Mouse (Mus musculus) stomach, postnatal 0 days (tissue): ENCODE results near the gene D8Ertd738e. TPM values are rescaled to one million over a fixed set of nuclear protein-coding genes. Genes with fewer than 3 reads are reported as not detected.

Source experiments
- ATAC-seq: fragments of 200-750 bp; cut with Nextera tagmentation; 2 replicates; pipeline ENCODE4 v1.8.0; 2017; ENCODE audit not compliant: low FRiP score, low TSS enrichment
- DNase-seq: peaks from one replicate; pipeline ENCODE4 v3.0.0-alpha.2; 2016; ENCODE audit warnings: low spot score
- H3K27ac ChIP-seq: fragments of 300-500 bp; sonication (generic); replicated peaks from 2 replicates; pipeline ENCODE4 v1.5.1; 2014; ENCODE audit warnings: mild to moderate bottlenecking, control low read depth
- H3K27me3 ChIP-seq: fragments of 300-500 bp; sonication (generic); 2 replicates; pipeline ENCODE4 v1.6.1; 2014; ENCODE audit warnings: low read length; ENCODE audit not compliant: control insufficient read depth, insufficient read depth
- H3K36me3 ChIP-seq: fragments of 300-500 bp; sonication (generic); 2 replicates; pipeline ENCODE4 v1.6.1; 2014; ENCODE audit warnings: low read length, mixed read lengths; ENCODE audit not compliant: control insufficient read depth, insufficient read depth
- H3K4me1 ChIP-seq: fragments of 300-500 bp; sonication (generic); replicated peaks from 2 replicates; pipeline ENCODE4 v1.6.1; 2014; ENCODE audit warnings: antibody characterized with exemption; ENCODE audit not compliant: control insufficient read depth, insufficient read depth
- H3K4me2 ChIP-seq: fragments of 300-500 bp; sonication (generic); replicated peaks from 2 replicates; pipeline ENCODE4 v1.6.1; 2014; ENCODE audit warnings: low read depth, mild to moderate bottlenecking, control low read depth, moderate library complexity
- H3K4me3 ChIP-seq: fragments of 300-500 bp; sonication (generic); 2 replicates; pipeline ENCODE4 v1.5.1; 2014; ENCODE audit warnings: low read depth, low read length, control low read depth
- H3K9ac ChIP-seq: fragments of 300-500 bp; sonication (generic); 2 replicates; pipeline ENCODE4 v1.6.1; 2014; ENCODE audit warnings: mild to moderate bottlenecking, low read length, control low read depth, mixed read lengths
- H3K9me3 ChIP-seq: fragments of 300-500 bp; sonication (generic); 2 replicates; pipeline ENCODE4 v1.6.1; 2016; ENCODE audit warnings: low read length; ENCODE audit not compliant: control insufficient read depth
- CTCF ChIP-seq: IDR thresholded peaks from 2 replicates; pipeline ENCODE4 v1.5.1; 2016; ENCODE audit warnings: antibody characterized with exemption, low read depth, mild to moderate bottlenecking, moderate library complexity
- EP300 ChIP-seq: optimal IDR thresholded peaks from 2 replicates; pipeline ENCODE3; 2016; ENCODE audit warnings: antibody characterized with exemption
- WGBS: fragments of 180-500 bp; shearing (Covaris S2); extraction: QIAGEN DNeasy Blood & Tissue Kit; methylation state at CpG from one replicate; pipeline ENCODE4 v1.1.7; 2014; 5-methylcytosine and 5-hydroxymethylcytosine counted together
- microRNA counts: library from miRNA; unstranded; fragments of <30 nt; microRNA quantifications from one replicate; lab custom pipeline; 2015
- microRNA-seq: library from miRNA; unstranded; fragments of <30 nt; microRNA quantifications from one replicate; pipeline ENCODE4, GENCODE M21; 2016
- polyA plus RNA-seq: library from polyadenylated mRNA; unstranded; fragments of >200 nt; fragmentation: Nextera tagmentation; extraction: Ambion mirVana; gene quantifications from 2 replicates; pipeline ENCODE4 v1.2.1, GENCODE M21; 2015

The D8Ertd738e gene
- polyA plus RNA-seq, 1 experiment from 2014 or later = 309 TPM

DNA sequence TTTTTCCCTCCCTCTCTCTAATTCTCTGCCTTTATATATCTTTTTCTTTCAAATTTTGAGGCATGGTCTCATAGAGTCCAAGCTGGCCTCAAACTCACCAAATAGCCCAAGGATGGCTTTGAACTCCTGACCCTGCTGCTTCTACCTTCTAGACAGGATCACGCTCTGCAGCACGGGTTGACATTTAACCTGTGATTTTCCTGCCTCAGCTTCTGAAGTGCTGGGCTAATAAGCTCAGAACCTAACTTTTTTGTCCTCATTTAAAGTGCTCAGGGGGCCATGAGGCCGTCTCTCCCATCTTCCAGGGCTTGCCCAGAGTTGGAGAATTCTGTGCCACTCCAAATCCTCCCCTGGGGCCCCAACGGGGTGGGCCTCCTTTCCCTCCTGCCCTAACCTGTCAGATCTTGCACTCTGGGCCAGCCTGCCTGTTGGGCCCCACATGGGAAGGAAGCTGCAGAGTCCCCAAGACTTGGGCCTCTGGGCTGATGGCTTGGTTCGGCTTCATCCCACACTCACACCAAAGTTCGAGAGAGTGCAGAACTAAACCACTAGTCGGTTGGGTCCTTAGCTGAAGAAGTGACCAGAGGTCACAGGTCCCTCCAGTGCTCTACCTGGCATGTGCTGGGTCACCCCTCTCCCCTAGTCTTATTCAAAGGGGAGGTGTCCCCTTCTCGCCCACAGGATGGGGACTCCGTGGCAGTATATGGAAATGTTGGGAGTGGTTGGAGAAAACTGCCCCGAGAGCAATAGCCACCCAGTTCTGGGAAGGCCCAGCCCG, 50.0 kb downstream of the D8Ertd738e start:
- no peaks in the 10 kb centered on the region for H3K9me3 ChIP-seq
- no peak overlapping the region for H3K4me3 ChIP-seq
- no peaks in the 10 kb centered on the region for H3K36me3 ChIP-seq
- TF ChIP-seq CTCF (no peak), EP300 (no peak)
- peak overlapping the region; percentile 92 for H3K4me2 ChIP-seq
- peaks cover 22% of the 10 kb centered on the region for H3K4me1 ChIP-seq
- 0 out of 2 replicates have a peak overlapping the region, but pooled peaks have one; percentile 38 for H3K9ac ChIP-seq
- ATAC-seq (no peak), DNase-seq (no peak)
- no peaks in the 10 kb centered on the region for H3K27me3 ChIP-seq
- WGBS = 29% methylated on average over 11 of the region's 11 CpGs
- peak overlapping the region; percentile 99 for H3K27ac ChIP-seq

DNA sequence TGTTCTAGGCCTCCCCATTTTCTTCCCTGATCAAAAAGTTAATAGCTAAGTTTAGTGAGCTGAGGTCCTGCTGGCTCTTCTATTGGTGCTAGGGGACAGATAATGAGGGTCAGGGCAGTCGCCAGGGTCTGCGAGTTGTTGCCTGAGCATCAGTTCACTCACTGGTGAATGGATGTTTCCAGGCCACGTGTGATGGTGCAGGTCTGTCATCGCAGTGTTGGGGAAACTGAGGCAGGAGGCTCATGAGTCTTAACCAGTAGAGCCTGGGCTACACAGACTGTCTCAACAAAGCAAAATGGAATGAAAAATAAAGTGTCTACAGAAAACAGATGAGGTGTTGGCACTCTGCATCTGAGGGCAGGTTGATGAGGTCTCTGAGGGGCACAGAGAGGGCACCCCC, 50.6 kb downstream of the D8Ertd738e start:
- H3K4me1 ChIP-seq = peaks cover 22% of the 10 kb centered on the region
- H3K9me3 ChIP-seq = no peaks in the 10 kb centered on the region
- no peak overlapping the region for H3K4me3 ChIP-seq
- TF ChIP-seq EP300 (no peak), CTCF (no peak)
- peak overlapping the region; percentile 99 for H3K27ac ChIP-seq
- DNase-seq (no peak), ATAC-seq (no peak)
- H3K27me3 ChIP-seq = no peaks in the 10 kb centered on the region
- no peak overlapping the region; the same call in 1 of the 2 replicates for H3K4me2 ChIP-seq
- 28% methylated on average over 4 of the region's 4 CpGs for WGBS
- no peaks in the 10 kb centered on the region for H3K36me3 ChIP-seq
- H3K9ac ChIP-seq = no peak overlapping the region

DNA sequence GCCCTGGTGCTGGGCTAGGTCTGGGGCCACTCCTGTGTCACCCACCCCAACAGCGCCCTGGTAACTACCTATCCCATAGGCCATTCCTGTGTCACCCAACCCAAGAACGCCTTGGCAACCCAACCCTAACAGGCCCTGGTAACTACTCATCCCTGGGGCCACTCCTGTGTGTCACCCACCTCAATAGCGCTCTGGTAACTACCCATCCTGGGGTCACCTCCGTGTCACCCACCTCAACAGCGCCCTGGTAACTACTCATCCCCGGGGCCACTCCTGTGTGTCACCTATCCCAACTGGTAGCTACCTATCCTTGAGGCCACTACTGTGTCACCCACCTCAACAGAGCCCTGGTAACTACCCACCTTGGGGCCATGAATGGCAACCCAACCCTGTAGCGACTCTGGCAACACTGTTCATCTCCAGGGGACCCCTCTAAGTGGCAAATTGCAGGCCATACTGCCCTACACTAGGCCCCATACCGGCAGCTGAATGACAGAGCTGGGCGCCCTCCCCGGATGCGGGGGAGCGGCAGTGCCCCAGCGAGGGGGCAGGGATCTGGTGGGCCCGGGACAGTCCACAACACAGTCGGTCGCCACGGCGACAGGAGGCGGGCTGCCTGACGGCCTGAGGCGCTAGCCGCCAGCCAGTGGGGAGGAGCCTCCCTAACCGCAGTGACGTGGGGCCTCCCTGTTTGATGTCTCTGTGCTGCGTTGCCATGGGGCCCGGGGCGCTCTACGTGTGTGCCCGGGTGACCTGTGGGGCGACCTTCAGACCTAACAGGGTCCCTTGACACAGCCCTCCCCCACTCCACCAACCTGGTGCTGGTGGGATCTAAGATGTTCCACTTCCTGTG, 51.4 kb downstream of the D8Ertd738e start:
- Histone ChIP-seq H3K27me3 (no peaks in the 10 kb centered on the region), H3K36me3 (no peaks in the 10 kb centered on the region), H3K9ac (peak overlapping the region; percentile 61), H3K4me1 (peaks cover 22% of the 10 kb centered on the region), H3K9me3 (no peaks in the 10 kb centered on the region), H3K4me2 (peak overlapping the region; percentile 64), H3K27ac (peak overlapping the region; percentile 99), H3K4me3 (peak overlapping the region; percentile 43)
- 3% methylated on average over 30 of the region's 30 CpGs for WGBS
- ATAC-seq = peak; percentile 81
- TF ChIP-seq EP300 (no peak), CTCF (peak; percentile 14; the same call in 1 of the 2 replicates)
- peak; percentile 97 for DNase-seq

DNA sequence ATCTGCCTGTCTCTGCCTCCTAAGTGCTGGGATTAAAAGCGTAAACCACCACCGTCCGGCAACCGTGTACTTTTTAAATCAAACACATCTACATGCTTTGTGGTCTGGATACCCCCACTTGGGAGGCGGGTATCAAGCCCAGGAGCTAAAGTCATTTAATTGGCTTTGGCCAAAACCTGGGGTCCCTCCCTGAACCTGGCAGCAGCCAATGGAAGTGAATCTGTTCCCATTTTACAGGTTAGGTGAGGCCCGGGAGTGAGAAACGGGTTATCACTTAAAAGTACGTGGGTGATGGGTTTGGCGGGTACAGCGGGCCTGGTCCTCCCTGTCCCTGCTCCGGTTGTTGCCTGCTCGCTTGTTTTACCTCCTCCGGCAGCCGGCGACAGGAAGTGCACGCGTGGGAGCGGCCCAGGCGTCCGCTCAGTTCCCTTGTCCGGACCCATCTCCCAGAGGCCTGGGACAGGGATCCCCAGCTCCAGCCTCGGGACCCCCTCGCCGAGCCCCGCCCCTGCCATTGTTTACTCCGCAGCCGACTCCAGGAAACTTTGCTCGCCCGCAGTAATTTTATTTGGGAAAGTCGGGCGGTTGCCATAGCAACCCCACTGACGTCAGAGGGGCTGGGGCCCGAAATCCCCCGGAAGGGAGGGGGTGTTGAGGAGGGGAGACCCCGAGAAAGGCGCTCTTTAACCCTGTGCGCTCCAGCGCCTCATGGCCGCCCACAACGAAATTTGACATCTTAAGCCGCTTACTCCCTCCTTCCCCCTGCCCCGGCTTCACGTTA, 52.2 kb downstream of the D8Ertd738e start:
- WGBS = 2% methylated on average over 42 of the region's 43 CpGs
- no peak for TF ChIP-seq CTCF
- TF ChIP-seq EP300 = no peak
- H3K27me3 ChIP-seq = no peaks in the 10 kb centered on the region
- peaks cover 19% of the 10 kb centered on the region for H3K4me1 ChIP-seq
- peak; percentile 7; the same call in 1 of the 2 replicates for ATAC-seq
- H3K36me3 ChIP-seq = no peaks in the 10 kb centered on the region
- H3K27ac ChIP-seq = peak overlapping the region; percentile 99
- no peaks in the 10 kb centered on the region for H3K9me3 ChIP-seq
- H3K9ac ChIP-seq = peak overlapping the region; percentile 61
- peak; percentile 87 for DNase-seq
- peak overlapping the region; percentile 43 for H3K4me3 ChIP-seq
- H3K4me2 ChIP-seq = peak overlapping the region; percentile 64

MicroRNAs encoded within 50 kb of the gene (microRNA counts, 519-probe panel; counts per million panel counts)
- microRNA mmu-miR-23a (lab: Ali Mortazavi, UCI) (6,763 counts per million, percentile 87 among the panel's probes with 10 or more counts), microRNA mmu-miR-27a (lab: Ali Mortazavi, UCI) (7,180 counts per million, percentile 91 among the panel's probes with 10 or more counts)

Small RNA genes within 50 kb of the gene (microRNA-seq; reads per million reads assigned to microRNA genes)
- gene Mir23a = 37,636 reads per million, percentile 98 among the genes with 10 or more reads in this experiment
- gene Mir24-2 = not detected
- gene Mir27a = 1,564 reads per million, percentile 76 among the genes with 10 or more reads in this experiment
- gene Mir3074-2 = not detected

Other genes starting within 250 kb of the D8Ertd738e start
- 0.36 and 0.38 TPM in 2 replicates for gene 1700067K01Rik, start 248.2 kb downstream of the D8Ertd738e start, polyA plus RNA-seq
- gene 2210011C24Rik, start 237.5 kb downstream of the D8Ertd738e start, polyA plus RNA-seq = 5.8 and 6.1 TPM in 2 replicates
- gene Palm3, start 228.2 kb downstream of the D8Ertd738e start, polyA plus RNA-seq = 0.96 and 1.3 TPM in 2 replicates
- 0.40 and 0.44 TPM in 2 replicates for gene Il27ra, start 207.1 kb downstream of the D8Ertd738e start, polyA plus RNA-seq
- gene Rln3, start 204.7 kb downstream of the D8Ertd738e start, polyA plus RNA-seq = 0.17 TPM in 1 of 2 replicates, not detected in the other
- gene Gm10643, start 184.6 kb downstream of the D8Ertd738e start, polyA plus RNA-seq = 0.96 and 1.2 TPM in 2 replicates
- gene Rfx1, start 182.9 kb downstream of the D8Ertd738e start, polyA plus RNA-seq = 2.7 and 3.0 TPM in 2 replicates
- 4.1 and 4.4 TPM in 2 replicates for gene Dcaf15, start 145.0 kb downstream of the D8Ertd738e start, polyA plus RNA-seq
- 0.11 and 0.21 TPM in 2 replicates for gene Podnl1, start 123.7 kb downstream of the D8Ertd738e start, polyA plus RNA-seq
- gene Cc2d1a, start 101.8 kb downstream of the D8Ertd738e start, polyA plus RNA-seq = 15.8 and 17.5 TPM in 2 replicates
- gene 4930432K21Rik, start 101.7 kb downstream of the D8Ertd738e start, polyA plus RNA-seq = 0.28 and 0.40 TPM in 2 replicates
- gene Nanos3, start 64.5 kb downstream of the D8Ertd738e start, polyA plus RNA-seq = 2.0 and 4.4 TPM in 2 replicates
- 8.0 and 9.7 TPM in 2 replicates for gene Zswim4, start 12.7 kb downstream of the D8Ertd738e start, polyA plus RNA-seq
- gene Mri1, start 7.6 kb upstream of the D8Ertd738e start, polyA plus RNA-seq = 61.7 and 62.7 TPM in 2 replicates
- 10.1 and 10.4 TPM in 2 replicates for gene Ccdc130, start 20.7 kb upstream of the D8Ertd738e start, polyA plus RNA-seq
- gene Cacna1a, start 138.7 kb upstream of the D8Ertd738e start, polyA plus RNA-seq = 2.6 and 2.9 TPM in 2 replicates